Mouse (Mus musculus) spleen, postnatal 14 days (tissue): Measurements from ENCODE around the gene Gm28035.

Experiments used
- DNase-seq, 2 experiments: peaks; one replicate each; pipeline ENCODE4 v3.0.0; 2021 to 2022; ENCODE audit warnings: low spot score in 2 of 2

Gm28035 gene

GRCm38 (mm10) chr2:30261921-30262839, 21.8 kb downstream of the Gm28035 start:
- no peak for DNase-seq

GRCm38 (mm10) chr2:30262840-30263441, 22.6 kb downstream of the Gm28035 start:
- no peak for DNase-seq

- DNase-seq, result no peak
Measured at GRCm38 (mm10) chr2:30263811-30264210, 23.4 kb downstream of the Gm28035 start.

GRCm38 (mm10) chr2:30264671-30265519, 24.5 kb downstream of the Gm28035 start:
- no peak for DNase-seq

GRCm38 (mm10) chr2:30265767-30266253, 25.4 kb downstream of the Gm28035 start, which contains the start of gene Phyhd1:
TSS of gene Phyhd1 (plus strand) at chr2:30266203.
- no peak for DNase-seq

- DNase-seq, result no peak
Measured at GRCm38 (mm10) chr2:30266392-30266941, 26.1 kb downstream of the Gm28035 start.

GRCm38 (mm10) chr2:30267466-30267865, 27.1 kb downstream of the Gm28035 start:
- no peak for DNase-seq

- DNase-seq, result no peak
Measured at GRCm38 (mm10) chr2:30268371-30268770, 28.0 kb downstream of the Gm28035 start.

GRCm38 (mm10) chr2:30269241-30269990, 29.0 kb downstream of the Gm28035 start:
- DNase-seq, result no peak

- DNase-seq, result peak in 1 of 2 experiments; percentile 39
Measured at GRCm38 (mm10) chr2:30270134-30270533, 29.8 kb downstream of the Gm28035 start.

- DNase-seq, result no peak
Measured at GRCm38 (mm10) chr2:30280743-30281142, 40.4 kb downstream of the Gm28035 start, which contains the start of gene Gm28038. TSS of gene Gm28038 (plus strand) at chr2:30281043.

- no peak for DNase-seq
Measured at GRCm38 (mm10) chr2:30281651-30282050, 41.3 kb downstream of the Gm28035 start.

GRCm38 (mm10) chr2:30283193-30283592, 42.8 kb downstream of the Gm28035 start:
- DNase-seq, result no peak

- DNase-seq, result no peak
Measured at GRCm38 (mm10) chr2:30285004-30285403, 44.6 kb downstream of the Gm28035 start.

GRCm38 (mm10) chr2:30285416-30286181, 45.2 kb downstream of the Gm28035 start:
- no peak for DNase-seq

GRCm38 (mm10) chr2:30286192-30287026, 46.0 kb downstream of the Gm28035 start, which contains the start of the genes Dolk and Nup188:
TSS of gene Dolk (minus strand) at chr2:30286334.
TSS of gene Nup188 (plus strand) at chr2:30286397.
- DNase-seq, result peak; percentile 96 to 98

GRCm38 (mm10) chr2:30287027-30287373, 46.6 kb downstream of the Gm28035 start:
- DNase-seq, result no peak

- DNase-seq, result no peak
Measured at GRCm38 (mm10) chr2:30299525-30299924, 59.2 kb downstream of the Gm28035 start.

GRCm38 (mm10) chr2:30299966-30300365, 59.6 kb downstream of the Gm28035 start:
- no peak for DNase-seq
